Mouse (Mus musculus): ENCODE results near the gene Eepd1.
"Not testable (repeated sequence)": the region's sequence is repeated elsewhere in the genome, so short reads cannot be mapped to it uniquely, and the experiment has no call there.

GRCm38 (mm10) chr9:25440046-25440445 is 41.3 kb upstream of the Eepd1 start:
- TF ChIP-seq POLR2A (IDR thresholded peaks at IDR 0.05; ENCODE audit: control insufficient read depth, extremely low read depth, insufficient read depth, low read length, poor library complexity); CTCF (IDR thresholded peaks at IDR 0.05; ENCODE audit: borderline replicate concordance, control insufficient read depth, extremely low read depth, insufficient read depth, low read length, poor library complexity): not testable (repeated sequence)

Measured in thymus, adult 2 months (tissue).